8 mouse cellular contexts compared by ENCODE assay signal in genomic region chr9:107280322-107281027, GRCm38 (mm10). TPM values are rescaled to one million over a fixed set of nuclear protein-coding genes. Genes with fewer than 3 reads are reported as not detected.
DNase-seq lines count a peak whose midpoint lies in the region; ATAC-seq and TF ChIP-seq lines count a peak whose summit lies in the region.

No protein-coding gene starts in this region.

- TF ChIP-seq CTCF in kidney, postnatal 0 days (IDR thresholded peaks at IDR 0.05; ENCODE audit: low read depth), result no peak

- H3K4me1 ChIP-seq in kidney, postnatal 0 days (replicated peaks; ENCODE audit: insufficient read depth, low read length), result peaks cover 14% of the 10 kb centered on the region
- peaks cover 22% of the 10 kb centered on the region for H3K4me1 ChIP-seq in liver, embryonic 11.5 days (replicated peaks; ENCODE audit: control insufficient read depth, insufficient read depth, low read length)

- no peaks in the 10 kb centered on the region for H3K9me3 ChIP-seq in kidney, postnatal 0 days (replicated peaks; ENCODE audit: low read length)
- no peaks in the 10 kb centered on the region for H3K9me3 ChIP-seq in liver, embryonic 11.5 days (ENCODE audit: control insufficient read depth, low read length)

- 59% methylated on average over 13 of the region's 13 CpGs for WGBS in kidney, postnatal 0 days
- 25% methylated on average over 13 of the region's 13 CpGs for WGBS in liver, embryonic 11.5 days

- DNase-seq in kidney, postnatal 0 days (ENCODE audit: low spot score), result no peak
- DNase-seq in kidney, adult 8-10 months, result no peak
- DNase-seq in adrenal gland, postnatal 25 days, result peak; percentile 46
- DNase-seq in liver, embryonic 11.5 days (ENCODE audit: low spot score), result peak; percentile 54
- DNase-seq in B cell, adult 2 months, result no peak
- no peak for DNase-seq in spleen, postnatal 10 days (ENCODE audit: low spot score in 2 of 2)
- no peak for DNase-seq in urinary bladder, adult 18-20 months (ENCODE audit: low spot score in 2 of 2)

- H3K9ac ChIP-seq in kidney, postnatal 0 days (ENCODE audit: low read depth, low read length), result no peak overlapping the region
- H3K9ac ChIP-seq in liver, embryonic 11.5 days (ENCODE audit: low read depth, low read length), result no peak overlapping the region

- peak overlapping the region; percentile 31; the same call in 1 of the 2 replicates for H3K4me2 ChIP-seq in kidney, postnatal 0 days (ENCODE audit: low read length)
- H3K4me2 ChIP-seq in liver, embryonic 11.5 days, result peak overlapping the region; percentile 55

- 0 out of 2 replicates have a peak overlapping the region, but pooled peaks have one; percentile 9 for H3K4me3 ChIP-seq in kidney, postnatal 0 days (replicated peaks; ENCODE audit: low read depth, low read length)
- H3K4me3 ChIP-seq in liver, embryonic 11.5 days (ENCODE audit: low read depth, low read length), result 0 out of 2 replicates have a peak overlapping the region, but pooled peaks have one; percentile 1

- H3K27me3 ChIP-seq in kidney, postnatal 0 days (ENCODE audit: insufficient read depth, low read length), result no peaks in the 10 kb centered on the region
- no peaks in the 10 kb centered on the region for H3K27me3 ChIP-seq in liver, embryonic 11.5 days (replicated peaks; ENCODE audit: control insufficient read depth, insufficient read depth, low read length)

- ATAC-seq in kidney, postnatal 0 days (replicated peaks; ENCODE audit: low FRiP score, low read depth), result no peak
- peak; percentile 60 for ATAC-seq in liver, embryonic 11.5 days (replicated peaks; ENCODE audit: low FRiP score)
- peak; percentile 65 for ATAC-seq in neutrophil, adult 5-6 weeks (ENCODE audit: extremely low read depth, insufficient number of reproducible peaks, low FRiP score, poor library complexity, severe bottlenecking)

- H3K36me3 ChIP-seq in kidney, postnatal 0 days (ENCODE audit: insufficient read depth, low read length), result no peaks in the 10 kb centered on the region
- H3K36me3 ChIP-seq in liver, embryonic 11.5 days (ENCODE audit: control insufficient read depth, insufficient read depth, low read length), result no peaks in the 10 kb centered on the region

- H3K27ac ChIP-seq in kidney, postnatal 0 days, result no peak overlapping the region
- H3K27ac ChIP-seq in liver, embryonic 11.5 days (ENCODE audit: low read depth, low read length), result peak overlapping the region; percentile 46; the same call in 1 of the 2 replicates

RNA-seq across cellular contexts. Expression of gene Mapkapk3, which starts 9.2 kb away (rescaled TPM):
- polyA plus RNA-seq in kidney, postnatal 0 days (2015; fragmentation: Nextera tagmentation; extraction: Ambion mirVana), result 13.4 and 14.0 TPM in 2 replicates
- 56.8 and 57.8 TPM in 2 replicates for total RNA-seq in adrenal gland, postnatal 25 days (2021)
- polyA plus RNA-seq in liver, embryonic 11.5 days (2014; fragmentation: Nextera tagmentation; extraction: Ambion mirVana), result 17.1 and 19.2 TPM in 2 replicates
- total RNA-seq in neutrophil, adult 5-6 weeks (2017), result 41.0 and 43.6 TPM in 2 replicates

RNA-seq across cellular contexts. Expression of gene Cish, which starts 15.4 kb away (rescaled TPM):
- polyA plus RNA-seq in kidney, postnatal 0 days (2015; fragmentation: Nextera tagmentation; extraction: Ambion mirVana), result 26.2 and 30.5 TPM in 2 replicates
- 8.1 and 14.9 TPM in 2 replicates for total RNA-seq in adrenal gland, postnatal 25 days (2021)
- polyA plus RNA-seq in liver, embryonic 11.5 days (2014; fragmentation: Nextera tagmentation; extraction: Ambion mirVana), result 6.1 and 9.9 TPM in 2 replicates
- total RNA-seq in neutrophil, adult 5-6 weeks (2017), result 0.58 and 0.61 TPM in 2 replicates

RNA-seq across cellular contexts. Expression of gene Dock3, which starts 48.8 kb away (rescaled TPM):
- polyA plus RNA-seq in kidney, postnatal 0 days (2015; fragmentation: Nextera tagmentation; extraction: Ambion mirVana), result 0.20 and 0.37 TPM in 2 replicates
- total RNA-seq in adrenal gland, postnatal 25 days (2021), result 4.9 and 5.4 TPM in 2 replicates
- 0.41 and 1.1 TPM in 2 replicates for polyA plus RNA-seq in liver, embryonic 11.5 days (2014; fragmentation: Nextera tagmentation; extraction: Ambion mirVana)
- total RNA-seq in neutrophil, adult 5-6 weeks (2017), result not detected in 2 replicates

RNA-seq across cellular contexts. Expression of gene Hemk1, which starts 57.7 kb away (rescaled TPM):
- 10.1 and 11.5 TPM in 2 replicates for polyA plus RNA-seq in kidney, postnatal 0 days (2015; fragmentation: Nextera tagmentation; extraction: Ambion mirVana)
- total RNA-seq in adrenal gland, postnatal 25 days (2021), result 21.9 and 23.0 TPM in 2 replicates
- polyA plus RNA-seq in liver, embryonic 11.5 days (2014; fragmentation: Nextera tagmentation; extraction: Ambion mirVana), result 8.2 and 8.7 TPM in 2 replicates
- 9.7 and 12.6 TPM in 2 replicates for total RNA-seq in neutrophil, adult 5-6 weeks (2017)

RNA-seq across cellular contexts. Expression of gene 6430571L13Rik, which starts 59.9 kb away (rescaled TPM):
- polyA plus RNA-seq in kidney, postnatal 0 days (2015; fragmentation: Nextera tagmentation; extraction: Ambion mirVana), result 2.0 and 2.2 TPM in 2 replicates
- total RNA-seq in adrenal gland, postnatal 25 days (2021), result 1.4 and 1.5 TPM in 2 replicates
- 0.05 and 0.10 TPM in 2 replicates for polyA plus RNA-seq in liver, embryonic 11.5 days (2014; fragmentation: Nextera tagmentation; extraction: Ambion mirVana)
- total RNA-seq in neutrophil, adult 5-6 weeks (2017), result 0.12 TPM in 1 of 2 replicates, not detected in the other

Comparison
In these comparisons a context has a peak if more than half of its experiments do, and no peak if none do; other contexts are left out.
1. DNase-seq: peak in adrenal gland, postnatal 25 days (single experiment) and liver, embryonic 11.5 days (single experiment); none in kidney, postnatal 0 days (single experiment), kidney, adult 8-10 months (0 of 2), B cell, adult 2 months (0 of 2), spleen, postnatal 10 days (0 of 2) and urinary bladder, adult 18-20 months (0 of 2).